Mouse (Mus musculus): ENCODE data around the gene Got1.

- TF ChIP-seq POLR2A (IDR thresholded peaks at IDR 0.05; ENCODE audit: borderline replicate concordance, insufficient read depth, low read length) = no peak
- TF ChIP-seq CTCF (IDR thresholded peaks at IDR 0.05; ENCODE audit: borderline replicate concordance, insufficient read depth, low read depth, low read length) = no peak
Measured at GRCm38 (mm10) chr19:43463546-43464293, 60.7 kb downstream of the Got1 start.

Data from cerebellum, adult 2 months (tissue).